Comparison of ENCODE assay signal across 17 mouse cellular contexts in the genomic region with DNA sequence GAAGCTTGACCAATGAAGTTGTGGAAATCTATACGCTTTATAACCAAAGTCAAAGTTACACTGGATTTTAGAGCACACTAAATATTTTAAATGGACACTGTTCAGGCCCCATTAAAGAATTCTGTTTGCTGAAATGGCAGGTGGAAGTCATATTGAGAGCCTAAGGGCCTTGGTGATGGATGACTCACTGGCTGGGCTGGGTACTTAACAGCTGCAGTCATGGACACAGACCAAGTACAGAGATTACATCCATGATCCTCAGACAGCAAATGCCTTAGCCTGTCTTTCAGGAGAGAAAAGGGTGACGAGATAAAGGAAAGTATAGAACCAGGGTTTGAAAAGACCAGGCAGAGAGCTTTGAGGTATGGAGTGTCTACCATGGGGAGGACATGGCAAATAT.
"Had no signal": no experiment of that assay in that cellular context is flagged by ENCODE, and none has a peak within 500 bp of the region (broad histone marks: within the 10 kb centered on the region; RNA-seq: fewer than 3 reads in every experiment).

No protein-coding gene starts in this region.

- H3K9me3 ChIP-seq: limb, embryonic 10.5 days; liver, embryonic 15.5 days; midbrain, embryonic 10.5 days; midbrain, embryonic 15.5 days; neural tube, embryonic 13.5 days; stomach, embryonic 15.5 days had no signal

- DNase-seq: kidney, adult 9 months; kidney, postnatal 10 days; kidney, postnatal 4 days; lung, adult 2 months; lung, postnatal 10 days; retina, postnatal 1 day; right cerebral cortex, postnatal 4 days; spleen, adult 18-20 months; thymus, postnatal 4 days had no signal

- H3K4me1 ChIP-seq: limb, embryonic 10.5 days; liver, embryonic 15.5 days; midbrain, embryonic 15.5 days; neural tube, embryonic 13.5 days; stomach, embryonic 15.5 days had no signal

- H3K36me3 ChIP-seq: limb, embryonic 10.5 days; liver, embryonic 15.5 days; midbrain, embryonic 10.5 days; midbrain, embryonic 15.5 days; neural tube, embryonic 13.5 days; stomach, embryonic 15.5 days had no signal

- H3K4me3 ChIP-seq: layer of hippocampus, adult 2 months; limb, embryonic 10.5 days; liver, embryonic 15.5 days; midbrain, embryonic 10.5 days; midbrain, embryonic 15.5 days; neural tube, embryonic 13.5 days; stomach, embryonic 15.5 days had no signal

- ATAC-seq: midbrain, embryonic 15.5 days had no signal

- H3K4me2 ChIP-seq: liver, embryonic 11.5 days; liver, embryonic 15.5 days; midbrain, embryonic 15.5 days; neural tube, embryonic 13.5 days; stomach, embryonic 15.5 days had no signal

- H3K27ac ChIP-seq: layer of hippocampus, adult 2 months; limb, embryonic 10.5 days; liver, embryonic 15.5 days; midbrain, embryonic 10.5 days; midbrain, embryonic 15.5 days; neural tube, embryonic 13.5 days; stomach, embryonic 15.5 days had no signal

- H3K9ac ChIP-seq: liver, embryonic 15.5 days; midbrain, embryonic 15.5 days; neural tube, embryonic 13.5 days; stomach, embryonic 15.5 days had no signal

- H3K27me3 ChIP-seq: liver, embryonic 15.5 days; midbrain, embryonic 15.5 days; neural tube, embryonic 13.5 days; stomach, embryonic 15.5 days had no signal
